Mouse (Mus musculus): ENCODE measurements at regions not wholly inside any gene's neighbourhood (a gene's known extent, or its start where the extent isn't known, plus 50 kb on each side); places are given as distances from the start of the nearest gene placed in this dataset.

GRCm38 (mm10) chr2:48627011-48627410, 186.9 kb upstream of the Acvr2a start:
- no peak overlapping the region for H3K27ac ChIP-seq (ENCODE audit: poor library complexity, severe bottlenecking)
- H3K27me3 ChIP-seq (replicated peaks) = no peaks in the 10 kb centered on the region
- no peak overlapping the region for H3K4me2 ChIP-seq
- H3K4me1 ChIP-seq (replicated peaks) = peaks cover 3% of the 10 kb centered on the region; the same call in 1 of the 2 replicates
- no peak overlapping the region for H3K9ac ChIP-seq
- ATAC-seq (ENCODE audit: insufficient number of reproducible peaks, low FRiP score) = no peak
- 70% methylated on average over 4 of the region's 4 CpGs for WGBS
- no peaks in the 10 kb centered on the region for H3K36me3 ChIP-seq
- H3K4me3 ChIP-seq = no peak overlapping the region
- no peaks in the 10 kb centered on the region for H3K9me3 ChIP-seq (replicated peaks)

GRCm38 (mm10) chr2:48629106-48630050, 184.5 kb upstream of the Acvr2a start:
- Histone ChIP-seq H3K4me2 (no peak overlapping the region), H3K9ac (no peak overlapping the region), H3K36me3 (no peaks in the 10 kb centered on the region), H3K27me3 (replicated peaks) (no peaks in the 10 kb centered on the region), H3K4me3 (no peak overlapping the region), H3K9me3 (replicated peaks) (no peaks in the 10 kb centered on the region), H3K4me1 (replicated peaks) (no peaks in the 10 kb centered on the region), H3K27ac (ENCODE audit: poor library complexity, severe bottlenecking) (no peak overlapping the region)
- WGBS = 70% methylated on average over 9 of the region's 9 CpGs
- no peak for ATAC-seq (ENCODE audit: insufficient number of reproducible peaks, low FRiP score)

- WGBS = 68% methylated on average over 10 of the region's 10 CpGs
- H3K4me1 ChIP-seq (replicated peaks) = no peaks in the 10 kb centered on the region
- no peak for ATAC-seq (ENCODE audit: insufficient number of reproducible peaks, low FRiP score)
Measured at GRCm38 (mm10) chr2:48634456-48635174, 179.3 kb upstream of the Acvr2a start.

GRCm38 (mm10) chr2:48636108-48636507, 177.8 kb upstream of the Acvr2a start:
- no peak overlapping the region for H3K4me2 ChIP-seq
- no peaks in the 10 kb centered on the region for H3K36me3 ChIP-seq
- H3K27me3 ChIP-seq (replicated peaks) = no peaks in the 10 kb centered on the region
- no peaks in the 10 kb centered on the region for H3K9me3 ChIP-seq (replicated peaks)
- no peaks in the 10 kb centered on the region for H3K4me1 ChIP-seq (replicated peaks)
- ATAC-seq (ENCODE audit: insufficient number of reproducible peaks, low FRiP score) = no peak
- H3K27ac ChIP-seq (ENCODE audit: poor library complexity, severe bottlenecking) = no peak overlapping the region
- H3K4me3 ChIP-seq = no peak overlapping the region
- 70% methylated on average over 2 of the region's 2 CpGs for WGBS
- no peak overlapping the region for H3K9ac ChIP-seq

More at GRCm38 (mm10) chr2:48634456-48635174, 179.3 kb upstream of the Acvr2a start:
- Histone ChIP-seq H3K27me3 (replicated peaks) (no peaks in the 10 kb centered on the region), H3K9ac (no peak overlapping the region), H3K4me2 (no peak overlapping the region), H3K36me3 (no peaks in the 10 kb centered on the region), H3K27ac (ENCODE audit: poor library complexity, severe bottlenecking) (no peak overlapping the region), H3K9me3 (replicated peaks) (no peaks in the 10 kb centered on the region), H3K4me3 (no peak overlapping the region)

- no peak overlapping the region for H3K9ac ChIP-seq
- WGBS = 39% methylated on average over 3 of the region's 3 CpGs
- H3K27me3 ChIP-seq (replicated peaks) = no peaks in the 10 kb centered on the region
- no peak overlapping the region for H3K27ac ChIP-seq (ENCODE audit: poor library complexity, severe bottlenecking)
- H3K9me3 ChIP-seq (replicated peaks) = no peaks in the 10 kb centered on the region
- H3K36me3 ChIP-seq = no peaks in the 10 kb centered on the region
- H3K4me1 ChIP-seq (replicated peaks) = peaks cover 11% of the 10 kb centered on the region
- H3K4me3 ChIP-seq = no peak overlapping the region
- H3K4me2 ChIP-seq = no peak overlapping the region
- ATAC-seq (ENCODE audit: insufficient number of reproducible peaks, low FRiP score) = no peak
Measured at GRCm38 (mm10) chr2:48644114-48644513, 169.8 kb upstream of the Acvr2a start.

GRCm38 (mm10) chr2:48650281-48650680, 163.6 kb upstream of the Acvr2a start:
- Histone ChIP-seq H3K4me1 (replicated peaks) (no peaks in the 10 kb centered on the region), H3K36me3 (no peaks in the 10 kb centered on the region), H3K9ac (no peak overlapping the region), H3K4me2 (no peak overlapping the region), H3K4me3 (no peak overlapping the region), H3K27me3 (replicated peaks) (no peaks in the 10 kb centered on the region), H3K9me3 (replicated peaks) (no peaks in the 10 kb centered on the region), H3K27ac (ENCODE audit: poor library complexity, severe bottlenecking) (no peak overlapping the region)
- 34% methylated on average over 2 of the region's 2 CpGs for WGBS
- no peak for ATAC-seq (ENCODE audit: insufficient number of reproducible peaks, low FRiP score)

GRCm38 (mm10) chr2:48661222-48661621, 152.7 kb upstream of the Acvr2a start:
- no peak overlapping the region for H3K27ac ChIP-seq (ENCODE audit: poor library complexity, severe bottlenecking)

GRCm38 (mm10) chr2:48665103-48665502, 148.8 kb upstream of the Acvr2a start:
- Histone ChIP-seq H3K4me3 (no peak overlapping the region), H3K9ac (no peak overlapping the region), H3K9me3 (replicated peaks) (no peaks in the 10 kb centered on the region), H3K4me1 (replicated peaks) (no peaks in the 10 kb centered on the region), H3K36me3 (no peaks in the 10 kb centered on the region), H3K27ac (ENCODE audit: poor library complexity, severe bottlenecking) (no peak overlapping the region), H3K27me3 (replicated peaks) (no peaks in the 10 kb centered on the region), H3K4me2 (no peak overlapping the region)
- 61% methylated on average over 2 of the region's 2 CpGs for WGBS
- ATAC-seq (ENCODE audit: insufficient number of reproducible peaks, low FRiP score) = no peak

More at GRCm38 (mm10) chr2:48661222-48661621, 152.7 kb upstream of the Acvr2a start:
- Histone ChIP-seq H3K4me1 (replicated peaks) (no peaks in the 10 kb centered on the region), H3K9ac (no peak overlapping the region), H3K9me3 (replicated peaks) (no peaks in the 10 kb centered on the region), H3K4me3 (no peak overlapping the region), H3K36me3 (no peaks in the 10 kb centered on the region), H3K4me2 (no peak overlapping the region), H3K27me3 (replicated peaks) (no peaks in the 10 kb centered on the region)
- ATAC-seq (ENCODE audit: insufficient number of reproducible peaks, low FRiP score) = no peak
- 54% methylated on average over 1 of the region's 1 CpGs for WGBS

GRCm38 (mm10) chr2:48689098-48689497, 124.8 kb upstream of the Acvr2a start:
- Histone ChIP-seq H3K4me2 (no peak overlapping the region), H3K4me3 (no peak overlapping the region), H3K9me3 (replicated peaks) (no peaks in the 10 kb centered on the region), H3K9ac (no peak overlapping the region), H3K36me3 (no peaks in the 10 kb centered on the region), H3K27me3 (replicated peaks) (no peaks in the 10 kb centered on the region), H3K27ac (ENCODE audit: poor library complexity, severe bottlenecking) (no peak overlapping the region), H3K4me1 (replicated peaks) (no peaks in the 10 kb centered on the region)
- ATAC-seq (ENCODE audit: insufficient number of reproducible peaks, low FRiP score) = no peak
- WGBS = 66% methylated on average over 1 of the region's 1 CpGs

GRCm38 (mm10) chr2:48694509-48694908, 119.4 kb upstream of the Acvr2a start:
- Histone ChIP-seq H3K27ac (ENCODE audit: poor library complexity, severe bottlenecking) (no peak overlapping the region), H3K4me1 (replicated peaks) (no peaks in the 10 kb centered on the region), H3K4me2 (no peak overlapping the region), H3K9me3 (replicated peaks) (no peaks in the 10 kb centered on the region), H3K9ac (no peak overlapping the region), H3K27me3 (replicated peaks) (no peaks in the 10 kb centered on the region), H3K4me3 (no peak overlapping the region), H3K36me3 (no peaks in the 10 kb centered on the region)
- ATAC-seq (ENCODE audit: insufficient number of reproducible peaks, low FRiP score) = no peak
- 72% methylated on average over 3 of the region's 3 CpGs for WGBS

- H3K27me3 ChIP-seq (replicated peaks) = no peaks in the 10 kb centered on the region
- H3K36me3 ChIP-seq = no peaks in the 10 kb centered on the region
- no peak overlapping the region for H3K4me2 ChIP-seq
- H3K4me3 ChIP-seq = no peak overlapping the region
- no peaks in the 10 kb centered on the region; the same call in 1 of the 2 replicates for H3K4me1 ChIP-seq (replicated peaks)
- H3K9ac ChIP-seq = no peak overlapping the region
- no peaks in the 10 kb centered on the region for H3K9me3 ChIP-seq (replicated peaks)
- no peak for ATAC-seq (ENCODE audit: insufficient number of reproducible peaks, low FRiP score)
- H3K27ac ChIP-seq (ENCODE audit: poor library complexity, severe bottlenecking) = no peak overlapping the region
- WGBS = 67% methylated on average over 2 of the region's 2 CpGs
Measured at GRCm38 (mm10) chr2:48700886-48701285, 113.0 kb upstream of the Acvr2a start.

Measured in heart, embryonic 12.5 days (tissue).